Mouse (Mus musculus) bone marrow, adult 2 months (tissue): ENCODE results near the gene Sema4a. TPM values are rescaled to one million over a fixed set of nuclear protein-coding genes. Genes with fewer than 3 reads are reported as not detected.

Source experiments
- H3K27ac ChIP-seq: fragments of 200-500 bp; 2 replicates; pipeline ENCODE4 v1.5.1; 2012; ENCODE audit warnings: low read depth, mild to moderate bottlenecking, control low read depth, inconsistent platforms, low read length; ENCODE audit not compliant: control insufficient read depth, poor library complexity, insufficient read depth
- H3K4me1 ChIP-seq: fragments of 200-500 bp; 2 replicates; pipeline ENCODE4 v1.6.1; 2011; ENCODE audit warnings: low read length; ENCODE audit not compliant: control insufficient read depth, insufficient read depth
- H3K4me3 ChIP-seq: fragments of 200-500 bp; replicated peaks from 2 replicates; pipeline ENCODE3; 2011; ENCODE audit warnings: mild to moderate bottlenecking, low read depth, low read length, control low read depth; ENCODE audit not compliant: control insufficient read depth
- CTCF ChIP-seq: fragments of 200-500 bp; IDR thresholded peaks from 2 replicates; pipeline ENCODE4 v1.5.1; 2011; ENCODE audit warnings: low read length, control low read depth; ENCODE audit not compliant: control insufficient read depth, insufficient read depth
- POLR2A ChIP-seq: fragments of 200-500 bp; IDR thresholded peaks from 2 replicates; pipeline ENCODE4 v1.6.1; 2011; ENCODE audit warnings: low read depth, mild to moderate bottlenecking, control low read depth, low read length, borderline replicate concordance; ENCODE audit not compliant: control insufficient read depth
- WGBS: fragments of 180-500 bp; shearing (Covaris S2); methylation state at CpG from one replicate; pipeline ENCODE4 v1.1.7; 2018; 5-methylcytosine and 5-hydroxymethylcytosine counted together
- polyA plus RNA-seq: library from polyadenylated mRNA; stranded (reverse); fragments of >200 nt; gene quantifications from 2 replicates; pipeline ENCODE4 v1.2.4, GENCODE M21; 2011; ENCODE audit warnings: low replicate concordance; ENCODE audit not compliant: missing spikeins, insufficient read depth, insufficient read length

Sema4a gene
- polyA plus RNA-seq, 1 experiment = 131 TPM

- H3K4me3 ChIP-seq = no peak overlapping the region
- 34% methylated on average over 9 of the region's 9 CpGs for WGBS
- H3K4me1 ChIP-seq = peaks cover 5% of the 10 kb centered on the region
- TF ChIP-seq CTCF (no peak), POLR2A (no peak)
- peak overlapping the region; percentile 1 for H3K27ac ChIP-seq
Measured at GRCm38 (mm10) chr3:88494836-88495628, 34.0 kb upstream of the Sema4a start.

- H3K4me1 ChIP-seq = peaks cover 5% of the 10 kb centered on the region
- H3K27ac ChIP-seq = peak overlapping the region; percentile 16
- WGBS = 52% methylated on average over 11 of the region's 11 CpGs
- H3K4me3 ChIP-seq = no peak overlapping the region
- TF ChIP-seq POLR2A (no peak), CTCF (no peak)
Measured at GRCm38 (mm10) chr3:88493706-88494582, 33.0 kb upstream of the Sema4a start.

GRCm38 (mm10) chr3:88487396-88487795 lies 26.4 kb upstream of the Sema4a start:
- Histone ChIP-seq H3K27ac (no peak overlapping the region), H3K4me3 (no peak overlapping the region), H3K4me1 (no peaks in the 10 kb centered on the region)
- TF ChIP-seq CTCF (no peak), POLR2A (no peak)
- 96% methylated on average over 1 of the region's 1 CpGs for WGBS

GRCm38 (mm10) chr3:88486887-88487286 lies 25.9 kb upstream of the Sema4a start:
- no peak for TF ChIP-seq CTCF
- TF ChIP-seq POLR2A = no peak
- Histone ChIP-seq H3K27ac (no peak overlapping the region), H3K4me3 (no peak overlapping the region), H3K4me1 (no peaks in the 10 kb centered on the region)
- 86% methylated on average over 4 of the region's 4 CpGs for WGBS

- TF ChIP-seq POLR2A (no peak), CTCF (no peak)
- Histone ChIP-seq H3K27ac (no peak overlapping the region), H3K4me3 (no peak overlapping the region), H3K4me1 (no peaks in the 10 kb centered on the region)
- 87% methylated on average over 5 of the region's 5 CpGs for WGBS
Measured at GRCm38 (mm10) chr3:88486043-88486442, 25.1 kb upstream of the Sema4a start.

GRCm38 (mm10) chr3:88484597-88485316 lies 23.8 kb upstream of the Sema4a start:
- WGBS = 46% methylated on average over 39 of the region's 39 CpGs
- Histone ChIP-seq H3K27ac (no peak overlapping the region), H3K4me1 (no peaks in the 10 kb centered on the region), H3K4me3 (no peak overlapping the region)
- TF ChIP-seq POLR2A (no peak), CTCF (no peak)

- TF ChIP-seq POLR2A (no peak), CTCF (peak; percentile 93)
- 5% methylated on average over 5 of the region's 5 CpGs for WGBS
- Histone ChIP-seq H3K4me3 (no peak overlapping the region), H3K4me1 (no peaks in the 10 kb centered on the region), H3K27ac (no peak overlapping the region)
Measured at GRCm38 (mm10) chr3:88483621-88484020, 22.6 kb upstream of the Sema4a start.

GRCm38 (mm10) chr3:88483141-88483540 lies 22.2 kb upstream of the Sema4a start:
- no peak overlapping the region for H3K4me3 ChIP-seq
- 71% methylated on average over 8 of the region's 8 CpGs for WGBS
- TF ChIP-seq CTCF = no peak
- TF ChIP-seq POLR2A = no peak
- no peaks in the 10 kb centered on the region for H3K4me1 ChIP-seq
- no peak overlapping the region for H3K27ac ChIP-seq
